Mouse (Mus musculus) kidney, adult 2 months (tissue): ENCODE data around the gene Dtnb.

Experiments
- CTCF ChIP-seq: fragments of 200-500 bp; conservative IDR thresholded peaks from 2 replicates; pipeline ENCODE4 v1.5.1; 2011; ENCODE audit warnings: low read depth, mild to moderate bottlenecking, control low read depth, low read length, moderate library complexity, mixed read lengths; ENCODE audit not compliant: insufficient read depth, insufficient read length
- POLR2A ChIP-seq: fragments of 200-500 bp; IDR thresholded peaks from one replicate; pipeline ENCODE4 v1.6.1; 2011; ENCODE audit warnings: low read depth, low read length, control low read depth

DNA sequence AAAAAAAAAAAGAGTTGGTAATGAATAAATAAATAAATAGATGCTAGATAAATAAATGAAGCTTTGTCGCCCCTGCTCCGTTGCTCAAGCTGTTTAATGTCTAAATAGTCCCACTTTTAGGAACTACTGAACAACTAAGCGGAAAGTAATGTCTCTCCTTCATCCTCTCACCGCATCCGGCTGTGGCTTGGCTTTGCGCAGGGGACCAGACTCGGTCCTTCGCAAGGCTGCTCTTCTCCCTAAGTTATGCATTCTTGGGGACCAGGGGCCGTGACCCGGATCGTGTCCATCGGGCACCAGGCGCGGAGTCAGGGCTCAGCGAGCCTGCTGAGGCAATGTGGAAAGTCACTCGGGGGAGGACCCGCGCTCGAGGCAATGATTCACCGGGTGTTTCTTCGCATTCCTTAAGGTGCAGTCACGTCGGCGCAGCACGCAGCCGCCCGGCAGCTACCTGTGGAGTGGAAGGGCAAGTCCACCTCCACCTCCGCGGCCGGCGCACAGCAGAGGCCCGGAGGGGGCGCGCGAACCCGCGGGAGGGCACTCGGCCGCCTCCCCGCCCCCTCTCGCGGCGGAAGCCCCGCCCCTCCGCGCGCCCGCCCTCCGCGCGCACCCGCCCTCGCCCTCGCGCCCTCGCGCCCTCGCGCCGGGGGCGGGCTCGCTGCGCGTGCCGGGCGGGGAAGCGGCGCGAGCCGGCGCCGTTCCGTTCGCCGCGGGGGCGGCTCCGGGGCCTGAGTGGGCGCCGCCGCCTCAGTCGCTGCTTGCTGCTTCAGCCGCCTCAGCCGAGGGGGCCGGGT, at the start of gene Dtnb:
- TF ChIP-seq POLR2A = no peak
- TF ChIP-seq CTCF = no peak
